Mouse (Mus musculus) lung, embryonic 16.5 days (tissue): ENCODE measurements around the gene Cfap70. TPM values are rescaled to one million over a fixed set of nuclear protein-coding genes. Genes with fewer than 3 reads are reported as not detected.

ENCODE experiments used
- ATAC-seq: fragments of 200-750 bp; cut with Nextera tagmentation; 2 replicates; pipeline ENCODE4 v1.8.0; 2017; ENCODE audit warnings: low read depth, mild to moderate bottlenecking, moderate library complexity
- H3K27ac ChIP-seq: fragments of 300-500 bp; sonication (generic); 2 replicates; pipeline ENCODE4 v1.5.1; 2014; ENCODE audit warnings: mild to moderate bottlenecking, control low read depth, low read length
- H3K27me3 ChIP-seq: fragments of 300-500 bp; sonication (generic); 2 replicates; pipeline ENCODE4 v1.6.1; 2014; ENCODE audit warnings: low read depth, low read length, mixed read lengths; ENCODE audit not compliant: control insufficient read depth, insufficient read depth
- H3K36me3 ChIP-seq: fragments of 300-500 bp; sonication (generic); 2 replicates; pipeline ENCODE4 v1.6.1; 2014; ENCODE audit warnings: low read length; ENCODE audit not compliant: control insufficient read depth, insufficient read depth
- H3K4me1 ChIP-seq: fragments of 300-500 bp; sonication (generic); replicated peaks from 2 replicates; pipeline ENCODE4 v1.6.1; 2014; ENCODE audit warnings: low read length, mixed read lengths; ENCODE audit not compliant: control insufficient read depth, insufficient read depth
- H3K4me2 ChIP-seq: fragments of 300-500 bp; sonication (generic); 2 replicates; pipeline ENCODE4 v1.6.1; 2014; ENCODE audit warnings: low read depth, low read length, control low read depth
- H3K4me3 ChIP-seq: fragments of 300-500 bp; sonication (generic); 2 replicates; pipeline ENCODE4 v1.5.1; 2014; ENCODE audit warnings: mild to moderate bottlenecking, low read length, control low read depth
- H3K9ac ChIP-seq: fragments of 300-500 bp; sonication (generic); 2 replicates; pipeline ENCODE4 v1.6.1; 2014; ENCODE audit warnings: low read length, control low read depth
- H3K9me3 ChIP-seq: fragments of 300-500 bp; sonication (generic); 2 replicates; pipeline ENCODE4 v1.6.1; 2016; ENCODE audit warnings: low read length; ENCODE audit not compliant: control insufficient read depth
- WGBS: fragments of 180-500 bp; shearing (Covaris S2); extraction: QIAGEN DNeasy Blood & Tissue Kit; methylation state at CpG from one replicate; pipeline ENCODE4 v1.1.7; 2014; 5-methylcytosine and 5-hydroxymethylcytosine counted together
- polyA plus RNA-seq: library from polyadenylated mRNA; unstranded; fragments of >200 nt; fragmentation: Nextera tagmentation; extraction: Ambion mirVana; gene quantifications from 2 replicates; pipeline ENCODE4 v1.2.1, GENCODE M21; 2015

The Cfap70 gene
- polyA plus RNA-seq, 1 experiment from 2014 or later: 2.2 TPM

DNA sequence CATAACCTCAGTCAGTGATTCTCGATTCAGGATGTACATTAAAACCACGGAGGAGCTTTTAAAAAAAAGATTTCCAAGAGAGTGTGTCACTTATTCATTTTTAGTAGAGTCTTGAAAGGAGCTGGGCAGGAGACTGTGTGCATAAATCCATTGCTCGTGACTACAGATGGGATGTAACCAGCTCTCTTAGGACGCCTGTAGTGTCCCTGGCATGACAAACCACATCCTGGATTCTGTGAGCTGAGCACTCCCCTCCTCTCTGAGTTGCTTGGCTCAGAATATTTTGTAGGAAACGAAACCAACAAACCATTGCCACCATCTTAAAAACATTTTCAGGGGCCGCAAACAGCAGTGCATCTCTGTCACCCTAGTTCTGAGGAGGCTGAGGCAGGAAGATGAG is 15.1 kb downstream of the Cfap70 start:
- Histone ChIP-seq H3K36me3 (no peaks in the 10 kb centered on the region), H3K4me1 (no peaks in the 10 kb centered on the region), H3K4me3 (no peak overlapping the region), H3K9me3 (no peaks in the 10 kb centered on the region), H3K9ac (no peak overlapping the region), H3K4me2 (no peak overlapping the region), H3K27ac (no peak overlapping the region), H3K27me3 (no peaks in the 10 kb centered on the region)
- 65% methylated on average over 6 of the region's 6 CpGs for WGBS
- no peak for ATAC-seq

DNA sequence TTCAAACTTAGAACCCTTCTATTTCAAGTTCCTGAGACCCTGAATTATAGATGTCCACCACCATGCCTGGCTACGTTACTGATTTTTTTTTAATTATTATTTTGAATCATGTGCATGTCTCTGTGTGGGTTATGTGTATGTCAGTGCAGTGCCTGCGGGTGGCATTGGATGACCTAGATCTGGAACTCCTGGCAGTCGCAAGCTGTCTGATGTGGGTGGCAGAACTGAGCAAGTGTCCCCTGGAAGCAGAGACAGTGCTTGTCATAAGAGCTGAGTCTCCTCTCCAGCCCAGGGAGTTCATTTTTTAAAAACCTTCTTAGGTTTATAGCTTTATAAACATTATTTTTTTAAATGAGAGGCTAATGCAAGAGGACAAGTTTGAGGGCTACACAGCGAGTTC is 19.6 kb downstream of the Cfap70 start:
- 73% methylated on average over 4 of the region's 4 CpGs for WGBS
- Histone ChIP-seq H3K36me3 (no peaks in the 10 kb centered on the region), H3K27ac (no peak overlapping the region), H3K4me3 (no peak overlapping the region), H3K9me3 (no peaks in the 10 kb centered on the region), H3K4me2 (no peak overlapping the region), H3K27me3 (no peaks in the 10 kb centered on the region), H3K9ac (no peak overlapping the region), H3K4me1 (no peaks in the 10 kb centered on the region)
- no peak for ATAC-seq

DNA sequence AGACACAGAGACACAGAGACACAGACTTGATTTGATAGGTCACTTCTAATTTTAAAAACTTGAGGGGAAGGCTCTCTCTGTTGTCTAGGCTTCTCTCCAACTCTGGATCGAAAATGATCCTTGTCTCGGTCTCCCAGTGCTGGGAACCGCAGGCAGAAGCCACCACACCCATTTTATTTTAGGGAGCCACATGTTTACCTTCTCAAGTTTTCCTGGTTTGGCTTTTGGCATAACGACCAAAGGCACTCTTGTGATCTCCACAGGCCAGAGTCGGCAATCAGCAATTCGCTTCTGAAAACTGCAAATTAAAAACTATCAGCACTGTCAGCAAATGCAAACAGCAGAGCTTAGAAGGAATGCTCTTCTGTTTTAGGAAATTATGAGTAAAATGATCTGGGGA is 20.3 kb downstream of the Cfap70 start:
- H3K9me3 ChIP-seq: no peaks in the 10 kb centered on the region
- no peak overlapping the region for H3K27ac ChIP-seq
- H3K4me3 ChIP-seq: no peak overlapping the region
- H3K27me3 ChIP-seq: no peaks in the 10 kb centered on the region
- no peak overlapping the region for H3K4me2 ChIP-seq
- no peaks in the 10 kb centered on the region for H3K36me3 ChIP-seq
- no peak for ATAC-seq
- no peaks in the 10 kb centered on the region for H3K4me1 ChIP-seq
- no peak overlapping the region for H3K9ac ChIP-seq
- 66% methylated on average over 6 of the region's 6 CpGs for WGBS

DNA sequence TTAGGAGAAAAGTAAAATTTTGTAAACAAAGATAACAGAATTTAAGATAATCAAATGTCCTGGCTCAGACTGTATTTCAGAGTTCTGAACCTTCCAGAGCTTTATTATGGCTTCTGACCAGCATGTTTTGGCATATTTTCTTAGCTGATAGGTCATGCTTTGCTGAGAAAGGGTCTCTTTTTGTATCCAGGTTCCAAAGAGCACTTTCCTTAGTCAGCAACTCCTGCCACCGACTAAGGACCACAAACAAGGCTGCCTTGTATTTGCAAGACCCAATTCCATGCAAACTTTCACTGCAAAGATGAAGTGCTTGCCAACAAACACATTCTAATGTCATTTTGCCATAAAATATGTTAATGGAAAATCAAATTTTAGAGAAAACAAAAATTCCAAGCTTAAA is 22.2 kb downstream of the Cfap70 start:
- Histone ChIP-seq H3K9ac (no peak overlapping the region), H3K9me3 (no peaks in the 10 kb centered on the region), H3K4me3 (no peak overlapping the region), H3K27ac (no peak overlapping the region), H3K27me3 (no peaks in the 10 kb centered on the region), H3K4me1 (no peaks in the 10 kb centered on the region), H3K36me3 (no peaks in the 10 kb centered on the region), H3K4me2 (no peak overlapping the region)
- 47% methylated on average over 1 of the region's 1 CpGs for WGBS
- no peak for ATAC-seq

DNA sequence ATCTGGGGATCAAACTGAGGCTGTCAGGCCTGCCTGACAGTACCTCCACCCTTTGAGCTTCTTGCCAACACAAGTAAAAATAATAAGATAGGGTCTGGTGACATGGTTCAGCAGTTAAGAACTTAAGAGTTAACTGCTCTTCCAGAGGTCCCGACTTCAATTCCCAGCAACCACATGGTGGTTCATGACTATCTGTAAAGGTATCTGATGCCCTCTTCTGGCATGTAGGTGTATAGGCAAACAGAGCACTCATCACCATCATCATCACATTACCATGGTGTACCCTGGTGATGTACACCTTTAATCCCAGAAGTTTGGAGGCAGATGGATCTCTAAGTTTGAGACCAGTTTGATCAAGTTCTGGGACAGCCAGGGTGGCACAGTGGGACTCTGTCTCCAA is 23.4 kb downstream of the Cfap70 start:
- no peaks in the 10 kb centered on the region for H3K9me3 ChIP-seq
- H3K27me3 ChIP-seq: no peaks in the 10 kb centered on the region
- ATAC-seq: no peak
- no peak overlapping the region for H3K9ac ChIP-seq
- no peak overlapping the region for H3K27ac ChIP-seq
- no peaks in the 10 kb centered on the region for H3K4me1 ChIP-seq
- no peak overlapping the region for H3K4me2 ChIP-seq
- no peak overlapping the region for H3K4me3 ChIP-seq
- WGBS: 35% methylated on average over 1 of the region's 1 CpGs
- no peaks in the 10 kb centered on the region for H3K36me3 ChIP-seq

DNA sequence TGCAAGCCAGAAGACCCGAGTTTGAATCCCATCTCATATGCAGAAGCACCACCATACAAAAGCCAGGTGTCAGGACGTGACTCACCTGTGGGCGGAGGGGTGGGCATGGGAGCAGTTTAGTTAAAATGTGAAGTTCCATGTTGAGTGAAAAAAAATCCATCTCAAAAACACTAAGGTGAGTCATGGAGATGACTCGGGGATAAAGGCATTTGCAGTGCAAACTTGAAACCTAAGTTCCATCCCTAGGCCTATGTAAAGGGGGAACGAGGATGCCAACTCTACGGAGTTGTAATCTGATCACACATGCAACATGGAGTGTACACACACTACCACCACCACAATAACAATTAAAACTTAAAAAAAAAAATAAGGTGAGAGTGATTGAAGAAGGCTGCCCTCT is 29.0 kb downstream of the Cfap70 start:
- H3K4me3 ChIP-seq: no peak overlapping the region
- no peaks in the 10 kb centered on the region for H3K9me3 ChIP-seq
- no peak overlapping the region for H3K9ac ChIP-seq
- H3K4me1 ChIP-seq: no peaks in the 10 kb centered on the region
- no peak overlapping the region for H3K4me2 ChIP-seq
- ATAC-seq: no peak
- no peak overlapping the region for H3K27ac ChIP-seq
- no peaks in the 10 kb centered on the region for H3K27me3 ChIP-seq
- whole genome bisulfite sequencing: 78% methylated on average over 6 of the region's 6 CpGs
- H3K36me3 ChIP-seq: no peaks in the 10 kb centered on the region

DNA sequence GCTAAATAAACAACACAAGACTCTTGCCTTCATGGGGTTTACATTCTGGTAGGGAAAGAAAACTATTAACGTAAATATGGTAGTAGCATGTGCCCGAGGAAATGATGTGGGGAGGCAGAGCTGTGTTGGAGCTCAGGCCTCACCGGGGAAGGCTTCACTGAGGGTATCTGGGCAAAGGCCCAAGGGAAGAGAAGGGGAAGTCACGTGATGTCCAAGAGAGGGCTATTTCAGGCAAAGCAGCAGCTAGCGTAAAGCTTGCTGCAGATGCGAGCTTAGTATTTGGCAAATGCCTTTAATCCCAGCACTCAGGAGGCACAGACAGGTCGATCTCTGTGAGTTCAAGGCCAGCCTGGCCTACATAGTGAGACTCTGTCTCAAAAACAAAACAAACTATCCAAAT is 29.8 kb downstream of the Cfap70 start:
- Histone ChIP-seq H3K4me1 (no peaks in the 10 kb centered on the region), H3K27ac (no peak overlapping the region), H3K36me3 (no peaks in the 10 kb centered on the region), H3K4me3 (no peak overlapping the region), H3K27me3 (no peaks in the 10 kb centered on the region), H3K9ac (no peak overlapping the region), H3K9me3 (no peaks in the 10 kb centered on the region), H3K4me2 (no peak overlapping the region)
- no peak for ATAC-seq
- 58% methylated on average over 7 of the region's 7 CpGs for WGBS

DNA sequence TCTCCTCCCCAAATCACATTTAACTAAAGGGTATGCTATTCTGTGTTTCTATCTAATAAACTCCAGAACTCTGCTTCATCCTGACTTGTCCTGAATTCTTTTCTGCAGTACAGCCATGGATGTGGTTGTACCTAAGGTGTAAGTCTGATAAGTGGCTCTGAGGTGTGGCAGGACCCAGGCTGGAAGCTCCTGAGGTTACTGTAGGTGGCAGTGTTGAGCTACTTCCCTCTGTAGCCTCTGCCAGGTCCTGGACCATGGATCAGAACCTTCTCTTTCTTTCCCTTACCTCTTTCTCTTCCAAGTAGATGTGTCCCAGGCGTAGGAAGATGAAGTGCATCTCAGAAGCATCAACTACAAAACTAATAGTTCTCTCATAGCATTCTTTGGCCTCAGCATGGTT is 52.0 kb downstream of the Cfap70 start:
- 57% methylated on average over 1 of the region's 1 CpGs for WGBS
- Histone ChIP-seq H3K4me1 (no peaks in the 10 kb centered on the region), H3K9me3 (no peaks in the 10 kb centered on the region), H3K9ac (no peak overlapping the region), H3K27me3 (no peaks in the 10 kb centered on the region), H3K4me3 (no peak overlapping the region), H3K36me3 (no peaks in the 10 kb centered on the region), H3K4me2 (no peak overlapping the region), H3K27ac (no peak overlapping the region)
- ATAC-seq: no peak

DNA sequence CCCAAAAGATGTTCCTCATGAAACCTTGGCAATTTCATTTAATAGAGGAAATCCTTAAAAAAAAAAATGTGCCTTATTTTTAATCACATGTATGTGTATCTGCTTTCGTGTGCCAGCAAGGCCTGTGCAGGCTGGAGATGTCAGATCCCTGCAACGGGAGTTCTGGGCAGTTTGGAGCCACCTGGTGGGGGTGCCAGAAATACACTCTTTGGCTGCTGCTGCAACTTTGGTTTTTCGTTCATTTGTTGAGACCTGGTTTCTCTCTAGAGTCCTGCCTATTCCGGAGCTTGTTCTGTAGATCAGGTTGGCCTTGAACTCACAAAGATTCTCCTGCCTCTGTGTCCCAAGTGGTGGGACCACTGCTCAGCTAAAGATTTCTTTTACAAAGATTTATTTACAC is 53.2 kb downstream of the Cfap70 start:
- Histone ChIP-seq H3K27ac (no peak overlapping the region), H3K4me3 (no peak overlapping the region), H3K9ac (no peak overlapping the region), H3K4me2 (no peak overlapping the region), H3K36me3 (no peaks in the 10 kb centered on the region), H3K4me1 (peaks cover 3% of the 10 kb centered on the region), H3K9me3 (no peaks in the 10 kb centered on the region), H3K27me3 (no peaks in the 10 kb centered on the region)
- no peak for ATAC-seq
- WGBS: 37% methylated on average over 4 of the region's 4 CpGs

DNA sequence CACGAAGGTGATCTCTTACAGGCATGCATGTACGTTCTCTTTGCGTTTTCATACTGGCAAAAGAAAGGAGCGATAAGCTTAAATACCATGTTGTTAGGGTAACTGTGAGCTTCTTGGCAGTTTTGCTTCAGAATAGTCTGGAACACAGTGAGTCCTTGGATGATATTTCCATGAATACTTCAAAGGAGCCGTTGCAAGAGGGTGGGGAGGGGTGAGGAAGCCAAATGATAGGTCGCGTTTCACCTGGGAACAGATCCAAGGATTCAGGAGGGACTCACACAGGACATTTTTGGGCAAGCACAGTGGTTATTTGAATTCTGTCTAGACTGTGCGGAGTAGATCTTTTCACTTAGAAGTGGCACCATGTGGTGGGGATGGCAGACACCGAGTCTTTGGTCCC is 54.8 kb downstream of the Cfap70 start:
- Histone ChIP-seq H3K4me3 (no peak overlapping the region), H3K36me3 (no peaks in the 10 kb centered on the region), H3K27me3 (no peaks in the 10 kb centered on the region), H3K9ac (no peak overlapping the region), H3K4me2 (no peak overlapping the region), H3K9me3 (no peaks in the 10 kb centered on the region), H3K4me1 (peaks cover 6% of the 10 kb centered on the region), H3K27ac (no peak overlapping the region)
- no peak for ATAC-seq
- 69% methylated on average over 9 of the region's 9 CpGs for WGBS
